Mouse (Mus musculus): ENCODE data around the gene Oas1a.

GRCm38 (mm10) chr5:120847067-120847466 is 60.3 kb downstream of the Oas1a start, which contains the start of gene Oas1f:
- TF ChIP-seq CTCF (IDR thresholded peaks at IDR 0.05; ENCODE audit: low read depth, low read length) (no peak), POLR2A (IDR thresholded peaks at IDR 0.05; ENCODE audit: borderline replicate concordance, low read depth, low read length) (no peak)

Measured in bone marrow macrophage, adult 2 months (primary cell).